Mouse (Mus musculus) stomach, postnatal 0 days (tissue): ENCODE measurements around the gene Pknox2. TPM values are rescaled to one million over a fixed set of nuclear protein-coding genes. Genes with fewer than 3 reads are reported as not detected.
A peak's percentile ranks its signal among the peaks of the same experiment; 100 is the strongest.

Source experiments
- ATAC-seq: fragments of 200-750 bp; cut with Nextera tagmentation; 2 replicates; pipeline ENCODE4 v1.8.0; 2017; ENCODE audit not compliant: low FRiP score, low TSS enrichment
- DNase-seq: peaks from one replicate; pipeline ENCODE4 v3.0.0-alpha.2; 2016; ENCODE audit warnings: low spot score
- H3K27ac ChIP-seq: fragments of 300-500 bp; sonication (generic); replicated peaks from 2 replicates; pipeline ENCODE4 v1.5.1; 2014; ENCODE audit warnings: mild to moderate bottlenecking, control low read depth
- H3K27me3 ChIP-seq: fragments of 300-500 bp; sonication (generic); 2 replicates; pipeline ENCODE4 v1.6.1; 2014; ENCODE audit warnings: low read length; ENCODE audit not compliant: control insufficient read depth, insufficient read depth
- H3K36me3 ChIP-seq: fragments of 300-500 bp; sonication (generic); 2 replicates; pipeline ENCODE4 v1.6.1; 2014; ENCODE audit warnings: low read length, mixed read lengths; ENCODE audit not compliant: control insufficient read depth, insufficient read depth
- H3K4me1 ChIP-seq: fragments of 300-500 bp; sonication (generic); replicated peaks from 2 replicates; pipeline ENCODE4 v1.6.1; 2014; ENCODE audit warnings: antibody characterized with exemption; ENCODE audit not compliant: control insufficient read depth, insufficient read depth
- H3K4me2 ChIP-seq: fragments of 300-500 bp; sonication (generic); replicated peaks from 2 replicates; pipeline ENCODE4 v1.6.1; 2014; ENCODE audit warnings: low read depth, mild to moderate bottlenecking, control low read depth, moderate library complexity
- H3K4me3 ChIP-seq: fragments of 300-500 bp; sonication (generic); 2 replicates; pipeline ENCODE4 v1.5.1; 2014; ENCODE audit warnings: low read depth, low read length, control low read depth
- H3K9ac ChIP-seq: fragments of 300-500 bp; sonication (generic); 2 replicates; pipeline ENCODE4 v1.6.1; 2014; ENCODE audit warnings: mild to moderate bottlenecking, low read length, control low read depth, mixed read lengths
- H3K9me3 ChIP-seq: fragments of 300-500 bp; sonication (generic); 2 replicates; pipeline ENCODE4 v1.6.1; 2016; ENCODE audit warnings: low read length; ENCODE audit not compliant: control insufficient read depth
- CTCF ChIP-seq: IDR thresholded peaks from 2 replicates; pipeline ENCODE4 v1.5.1; 2016; ENCODE audit warnings: antibody characterized with exemption, low read depth, mild to moderate bottlenecking, moderate library complexity
- EP300 ChIP-seq: optimal IDR thresholded peaks from 2 replicates; pipeline ENCODE3; 2016; ENCODE audit warnings: antibody characterized with exemption
- WGBS: fragments of 180-500 bp; shearing (Covaris S2); extraction: QIAGEN DNeasy Blood & Tissue Kit; methylation state at CpG from one replicate; pipeline ENCODE4 v1.1.7; 2014; 5-methylcytosine and 5-hydroxymethylcytosine counted together
- polyA plus RNA-seq: library from polyadenylated mRNA; unstranded; fragments of >200 nt; fragmentation: Nextera tagmentation; extraction: Ambion mirVana; gene quantifications from 2 replicates; pipeline ENCODE4 v1.2.1, GENCODE M21; 2015

The Pknox2 gene
- polyA plus RNA-seq, 1 experiment from 2014 or later, result 2.4 TPM

GRCm38 (mm10) chr9:36942561-36942960 is 204.6 kb downstream of the Pknox2 start:
- Histone ChIP-seq H3K27me3 (no peaks in the 10 kb centered on the region), H3K9ac (no peak overlapping the region), H3K36me3 (no peaks in the 10 kb centered on the region), H3K4me2 (no peak overlapping the region), H3K9me3 (no peaks in the 10 kb centered on the region), H3K27ac (no peak overlapping the region), H3K4me3 (no peak overlapping the region), H3K4me1 (no peaks in the 10 kb centered on the region; the same call in 1 of the 2 replicates)
- no peak for ATAC-seq
- no peak for DNase-seq
- WGBS, result 77% methylated on average over 2 of the region's 2 CpGs
- TF ChIP-seq CTCF (no peak), EP300 (no peak)

DNA sequence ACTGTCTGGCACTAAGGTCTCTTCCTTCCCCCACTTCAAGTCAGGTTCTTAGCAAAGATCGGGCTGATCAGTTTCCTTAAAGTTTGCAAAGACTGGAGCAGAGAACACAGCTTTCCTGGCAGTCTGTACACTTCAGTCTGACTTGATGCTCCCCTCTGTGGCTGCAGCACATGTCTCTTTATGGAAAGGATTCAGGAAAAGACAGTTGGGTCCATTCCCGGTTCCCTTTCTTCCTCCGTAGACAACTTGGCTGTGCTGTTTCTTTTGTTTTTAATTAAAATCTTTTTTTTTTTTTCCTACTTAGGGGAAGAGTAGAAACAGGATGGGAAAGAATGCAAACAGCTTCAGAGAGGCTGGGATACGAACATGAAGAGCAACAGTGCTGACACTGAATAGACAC is 205.1 kb downstream of the Pknox2 start:
- DNase-seq (no peak), ATAC-seq (no peak)
- H3K9me3 ChIP-seq, result no peaks in the 10 kb centered on the region
- no peak overlapping the region for H3K9ac ChIP-seq
- 46% methylated on average over 4 of the region's 4 CpGs for WGBS
- H3K4me2 ChIP-seq, result no peak overlapping the region
- no peak overlapping the region for H3K4me3 ChIP-seq
- H3K4me1 ChIP-seq, result no peaks in the 10 kb centered on the region; the same call in 1 of the 2 replicates
- H3K36me3 ChIP-seq, result no peaks in the 10 kb centered on the region
- no peak for TF ChIP-seq EP300
- no peak for TF ChIP-seq CTCF
- no peak overlapping the region for H3K27ac ChIP-seq
- H3K27me3 ChIP-seq, result no peaks in the 10 kb centered on the region

DNA sequence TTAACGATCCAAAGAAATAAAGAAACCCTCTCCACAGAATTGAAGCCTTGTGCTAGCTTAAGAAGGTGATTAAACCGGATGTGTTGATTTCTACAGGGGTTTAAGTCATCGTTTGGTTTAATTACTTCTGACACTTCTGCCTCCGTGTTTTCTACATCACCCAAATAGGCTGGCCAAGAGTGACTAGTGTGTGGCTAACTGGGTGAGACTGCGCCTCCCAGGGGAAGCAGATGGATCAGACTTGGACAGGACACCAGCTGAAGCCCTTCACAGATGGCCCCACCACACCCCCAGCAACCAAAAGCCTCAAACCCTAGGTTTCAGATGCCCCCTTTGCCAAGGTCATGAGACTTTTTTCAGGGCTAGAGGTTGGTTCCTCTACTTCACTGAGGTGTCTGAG is 205.6 kb downstream of the Pknox2 start:
- WGBS, result 35% methylated on average over 5 of the region's 5 CpGs
- DNase-seq (no peak), ATAC-seq (no peak)
- Histone ChIP-seq H3K36me3 (no peaks in the 10 kb centered on the region), H3K27ac (no peak overlapping the region), H3K4me1 (no peaks in the 10 kb centered on the region; the same call in 1 of the 2 replicates), H3K9ac (no peak overlapping the region), H3K4me2 (no peak overlapping the region), H3K9me3 (no peaks in the 10 kb centered on the region), H3K4me3 (no peak overlapping the region), H3K27me3 (no peaks in the 10 kb centered on the region)
- TF ChIP-seq EP300, result no peak
- TF ChIP-seq CTCF, result no peak

DNA sequence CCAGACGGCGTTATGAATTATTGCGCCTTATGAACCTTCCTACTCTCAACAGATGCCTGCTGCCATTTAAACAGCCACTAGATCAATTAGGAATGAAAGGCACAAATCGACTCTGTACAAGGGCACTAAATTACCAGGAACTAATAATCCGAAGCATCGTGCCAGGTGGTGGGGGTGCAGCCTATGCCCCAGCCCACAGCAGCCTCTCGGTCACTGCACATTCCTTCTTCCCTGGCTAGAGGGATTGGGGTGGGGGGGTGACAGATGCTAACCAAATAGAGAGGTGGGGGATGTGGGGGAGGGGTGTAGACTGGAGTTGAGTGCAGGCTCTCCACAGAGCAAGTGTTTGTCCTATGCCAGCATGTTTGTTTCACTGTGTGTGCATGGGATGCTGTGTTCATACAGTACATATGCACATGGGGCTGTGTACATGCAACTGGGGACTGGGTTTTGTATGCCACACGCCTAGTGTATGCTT is 208.6 kb downstream of the Pknox2 start:
- TF ChIP-seq CTCF (no peak), EP300 (no peak)
- DNase-seq (no peak), ATAC-seq (no peak)
- no peaks in the 10 kb centered on the region for H3K27me3 ChIP-seq
- WGBS, result 60% methylated on average over 8 of the region's 8 CpGs
- H3K36me3 ChIP-seq, result no peaks in the 10 kb centered on the region
- H3K27ac ChIP-seq, result no peak overlapping the region
- H3K4me3 ChIP-seq, result no peak overlapping the region
- no peak overlapping the region for H3K4me2 ChIP-seq
- H3K4me1 ChIP-seq, result no peaks in the 10 kb centered on the region; the same call in 1 of the 2 replicates
- H3K9ac ChIP-seq, result no peak overlapping the region
- H3K9me3 ChIP-seq, result no peaks in the 10 kb centered on the region

DNA sequence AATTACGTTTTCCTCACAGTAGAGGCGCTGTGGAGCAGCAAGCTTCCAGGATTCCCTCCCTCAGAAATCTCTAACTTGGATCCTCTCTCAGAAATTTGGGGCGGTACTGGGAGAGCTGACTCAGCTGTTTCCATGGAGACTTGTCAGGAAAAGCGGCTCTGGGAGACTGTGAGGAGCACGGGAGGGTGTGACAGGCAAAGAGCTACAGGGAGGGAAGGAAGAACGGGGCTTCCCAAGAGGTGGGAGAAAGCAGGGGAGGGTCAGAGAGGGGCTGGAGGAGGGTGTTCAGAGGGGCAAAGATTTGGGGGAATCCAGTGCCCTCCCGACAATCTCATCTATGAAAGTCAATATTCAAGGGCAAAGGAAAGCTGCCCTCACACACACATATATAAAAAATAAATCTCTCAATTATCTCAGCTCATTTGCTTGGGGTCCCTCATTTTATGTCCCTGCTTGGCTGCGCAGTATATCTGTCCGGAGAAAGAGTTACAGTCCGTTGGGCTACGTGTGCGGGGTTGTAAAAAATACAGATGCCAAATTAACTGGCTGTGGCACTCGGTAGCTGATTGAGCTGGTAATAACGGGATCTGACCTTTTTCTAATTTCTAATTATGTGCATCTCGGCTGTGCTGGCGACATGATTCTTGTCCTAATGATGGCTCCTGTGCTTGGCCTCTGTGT is 213.3 kb downstream of the Pknox2 start:
- H3K4me3 ChIP-seq, result no peak overlapping the region
- peak; percentile 57 for DNase-seq
- 48% methylated on average over 16 of the region's 16 CpGs for WGBS
- no peak overlapping the region for H3K9ac ChIP-seq
- no peaks in the 10 kb centered on the region for H3K4me1 ChIP-seq
- TF ChIP-seq EP300 (no peak), CTCF (peak; percentile 79)
- no peak overlapping the region for H3K4me2 ChIP-seq
- peak; percentile 70; the same call in 1 of the 2 replicates for ATAC-seq
- H3K27me3 ChIP-seq, result no peaks in the 10 kb centered on the region
- H3K9me3 ChIP-seq, result no peaks in the 10 kb centered on the region
- no peak overlapping the region for H3K27ac ChIP-seq
- no peaks in the 10 kb centered on the region for H3K36me3 ChIP-seq
